Mouse (Mus musculus): ENCODE measurements around the gene Gpsm3. TPM values are rescaled to one million over a fixed set of nuclear protein-coding genes. Genes with fewer than 3 reads are reported as not detected.

Gene Gpsm3
- total and polyA plus RNA-seq, 3 experiments: 3.9 to 6.4 (median 5.2) TPM

DNA sequence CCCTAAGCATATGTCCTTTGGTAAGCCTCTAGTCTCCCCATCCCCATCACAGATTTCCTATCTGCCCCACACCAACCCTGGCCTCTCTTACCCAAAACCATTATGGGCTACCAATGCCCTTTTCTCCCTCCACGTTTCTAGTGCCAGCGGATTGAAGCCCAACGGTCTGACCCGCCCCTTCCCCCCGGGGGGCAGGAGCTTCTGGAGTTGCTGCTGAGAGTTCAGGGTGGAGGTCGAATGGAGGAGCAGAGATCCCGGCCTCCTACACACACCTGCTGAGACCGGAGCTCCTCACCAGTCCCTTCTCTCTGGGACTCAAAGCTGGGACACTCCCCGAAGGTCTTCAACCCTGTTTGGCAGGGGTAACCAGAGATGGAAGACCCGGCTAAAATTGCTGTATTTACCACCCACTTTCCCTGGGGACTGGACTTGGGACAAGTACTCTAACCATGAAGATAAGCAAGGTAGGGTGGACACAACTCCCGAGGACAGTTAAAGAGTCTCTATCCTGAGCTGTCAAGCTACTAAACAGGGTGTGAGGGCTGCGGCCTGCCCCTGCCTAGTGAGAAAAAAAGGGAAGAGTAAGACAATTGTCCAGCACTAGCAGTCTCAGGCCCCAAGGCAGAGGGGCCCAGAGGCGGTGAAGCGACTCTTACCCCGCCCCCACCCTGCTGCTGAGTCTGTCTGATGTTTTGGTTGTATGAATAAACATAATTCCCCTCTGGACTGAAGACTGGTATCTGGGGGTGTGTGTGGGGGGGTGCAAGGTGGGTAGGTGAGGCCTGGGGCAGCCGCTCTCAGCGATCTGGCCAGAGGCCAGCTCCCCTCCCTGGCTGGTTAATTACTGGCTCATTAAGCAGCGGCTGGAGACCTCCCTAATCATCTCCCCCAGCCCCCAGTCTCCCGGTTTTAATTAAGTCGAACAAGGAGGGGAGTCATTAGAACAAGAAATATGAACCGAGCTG is 1.7 kb downstream of the Gpsm3 start, which contains the start of gene Pbx2:
TSS of gene Pbx2 (plus strand) at position 238 of the 965 bp plus-strand sequence.
- peak; percentile 44 to 49 for DNase-seq
- WGBS: 10% methylated on average over 21 of the region's 21 CpGs
- H3K36me3 ChIP-seq (ENCODE audit: control insufficient read depth, insufficient read depth, low read length): no peaks in the 10 kb centered on the region
- peaks cover 20% of the 10 kb centered on the region for H3K4me1 ChIP-seq (ENCODE audit: control insufficient read depth, insufficient read depth, low read length)
- H3K27me3 ChIP-seq (ENCODE audit: control insufficient read depth, insufficient read depth, low read length): no peaks in the 10 kb centered on the region
- TF ChIP-seq EP300 (IDR thresholded peaks at IDR 0.05; ENCODE audit: insufficient read depth, low read depth, low read length) (no peak), CTCF (IDR thresholded peaks at IDR 0.05) (no peak), POLR2A (IDR thresholded peaks at IDR 0.05; ENCODE audit: insufficient read depth, low read depth, low read length) (no peak)
- intact Hi-C loops (cut with DNase I): loop anchor here (10.0 kb wide), 1 partner anchor 667 kb away; the partner anchor contains the start of gene Rgl2
- H3K27ac ChIP-seq: peak within 1 kb of the TSS; percentile 97
- H3K9ac ChIP-seq (ENCODE audit: low read depth, low read length): peak within 1 kb of the TSS; percentile 89
- H3K4me3 ChIP-seq: peak within 1 kb of the TSS; percentile 74
- no peaks in the 10 kb centered on the region for H3K79me2 ChIP-seq (replicated peaks; ENCODE audit: control insufficient read depth, insufficient read depth, low read length)

- WGBS: 4% methylated on average over 23 of the region's 35 CpGs
- Histone ChIP-seq H3K4me1 (ENCODE audit: control insufficient read depth, insufficient read depth, low read length) (peaks cover 17% of the 10 kb centered on the region), H3K27ac (peak overlapping the region; percentile 97), H3K9ac (ENCODE audit: low read depth, low read length) (peak overlapping the region; percentile 89), H3K27me3 (ENCODE audit: control insufficient read depth, insufficient read depth, low read length) (no peaks in the 10 kb centered on the region), H3K36me3 (ENCODE audit: control insufficient read depth, insufficient read depth, low read length) (no peaks in the 10 kb centered on the region), H3K79me2 (replicated peaks; ENCODE audit: control insufficient read depth, insufficient read depth, low read length) (no peaks in the 10 kb centered on the region), H3K4me3 (peak overlapping the region; percentile 74)
- TF ChIP-seq CTCF (IDR thresholded peaks at IDR 0.05) (no peak), EP300 (IDR thresholded peaks at IDR 0.05; ENCODE audit: insufficient read depth, low read depth, low read length) (0 out of 2 replicates have a peak, but pooled peaks have one; percentile 32), POLR2A (IDR thresholded peaks at IDR 0.05; ENCODE audit: insufficient read depth, low read depth, low read length) (peak; percentile 87)
- intact Hi-C loops (cut with DNase I): loop anchor here (10.0 kb wide), 1 partner anchor 667 kb away; the partner anchor contains the start of gene Rgl2
- peak; percentile 90 to 91 for DNase-seq
Observed at GRCm38 (mm10) chr17:34591994-34592375, 2.4 kb downstream of the Gpsm3 start.

DNA sequence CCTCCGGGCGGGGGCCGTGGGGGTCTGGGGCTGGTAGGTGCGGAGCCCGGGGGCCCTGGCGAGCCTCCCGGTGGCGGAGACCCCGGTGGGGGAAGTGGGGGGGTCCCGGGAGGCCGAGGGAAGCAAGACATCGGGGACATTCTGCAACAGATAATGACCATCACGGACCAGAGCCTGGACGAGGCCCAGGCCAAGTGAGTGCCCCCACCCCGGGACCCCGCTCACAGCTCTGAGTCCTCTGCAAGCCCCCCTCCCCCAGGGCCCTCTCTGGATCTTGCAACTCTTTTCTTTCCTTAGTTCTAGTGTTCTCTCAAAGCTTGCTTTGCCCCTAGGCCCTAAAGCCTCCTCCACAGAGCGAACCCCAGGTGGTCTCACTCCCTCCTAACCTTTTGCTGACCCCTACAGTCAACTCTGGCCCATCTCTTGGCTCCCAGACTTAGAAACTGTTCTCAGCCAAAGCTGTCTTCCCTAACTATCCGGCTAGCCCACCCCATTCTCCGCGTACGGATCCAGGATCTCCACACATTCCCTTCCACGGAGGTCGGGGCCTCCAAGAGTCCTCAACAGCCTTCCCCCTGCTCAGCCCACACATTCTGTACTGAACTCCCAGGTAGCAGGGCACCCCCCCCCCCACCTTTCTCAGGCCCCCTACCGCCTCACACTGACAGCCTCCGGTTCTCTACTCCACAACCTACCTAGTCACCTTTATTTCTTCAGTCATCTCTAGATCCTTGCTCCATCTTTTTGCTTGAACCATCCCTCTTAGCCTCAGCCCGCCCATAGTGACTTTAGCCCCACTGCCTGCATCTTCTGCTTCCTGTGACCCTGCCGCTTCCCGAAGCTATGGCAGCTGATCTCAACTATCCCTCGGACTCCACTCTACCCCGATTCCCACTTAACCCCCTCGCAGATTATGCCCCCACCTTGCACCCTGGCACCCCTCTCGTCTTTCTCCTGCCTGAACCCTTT is 3.3 kb downstream of the Gpsm3 start:
- intact Hi-C loops (cut with DNase I): loop anchor here (10.0 kb wide), 1 partner anchor 668 kb away; the partner anchor contains the start of gene Rgl2
- no peak for TF ChIP-seq CTCF (IDR thresholded peaks at IDR 0.05)
- TF ChIP-seq EP300 (IDR thresholded peaks at IDR 0.05; ENCODE audit: insufficient read depth, low read depth, low read length): no peak
- Histone ChIP-seq H3K27ac (peak overlapping the region; percentile 87), H3K79me2 (replicated peaks; ENCODE audit: control insufficient read depth, insufficient read depth, low read length) (no peaks in the 10 kb centered on the region), H3K27me3 (ENCODE audit: control insufficient read depth, insufficient read depth, low read length) (no peaks in the 10 kb centered on the region), H3K36me3 (ENCODE audit: control insufficient read depth, insufficient read depth, low read length) (no peaks in the 10 kb centered on the region), H3K9ac (ENCODE audit: low read depth, low read length) (peak overlapping the region; percentile 88), H3K4me1 (ENCODE audit: control insufficient read depth, insufficient read depth, low read length) (peaks cover 17% of the 10 kb centered on the region), H3K4me3 (peak overlapping the region; percentile 74)
- 6% methylated on average over 30 of the region's 32 CpGs for WGBS
- no peak for DNase-seq

- Histone ChIP-seq H3K79me2 (replicated peaks; ENCODE audit: control insufficient read depth, insufficient read depth, low read length) (no peaks in the 10 kb centered on the region), H3K27ac (no peak overlapping the region; the same call in 1 of the 2 replicates), H3K4me1 (ENCODE audit: control insufficient read depth, insufficient read depth, low read length) (peaks cover 12% of the 10 kb centered on the region), H3K9ac (ENCODE audit: low read depth, low read length) (peak overlapping the region; percentile 60; the same call in 1 of the 2 replicates), H3K4me3 (peak overlapping the region; percentile 74), H3K36me3 (ENCODE audit: control insufficient read depth, insufficient read depth, low read length) (no peaks in the 10 kb centered on the region), H3K27me3 (ENCODE audit: control insufficient read depth, insufficient read depth, low read length) (no peaks in the 10 kb centered on the region)
- intact Hi-C loops (cut with DNase I): loop anchor here (10.0 kb wide), 1 partner anchor 669 kb away; the partner anchor contains the start of gene Rgl2
- DNase-seq: peak; percentile 38 to 44
- 56% methylated on average over 34 of the region's 34 CpGs for WGBS
- TF ChIP-seq POLR2A (IDR thresholded peaks at IDR 0.05; ENCODE audit: insufficient read depth, low read depth, low read length) (no peak), CTCF (IDR thresholded peaks at IDR 0.05) (no peak), EP300 (IDR thresholded peaks at IDR 0.05; ENCODE audit: insufficient read depth, low read depth, low read length) (no peak)
Observed at GRCm38 (mm10) chr17:34593752-34594525, 4.3 kb downstream of the Gpsm3 start.

DNA sequence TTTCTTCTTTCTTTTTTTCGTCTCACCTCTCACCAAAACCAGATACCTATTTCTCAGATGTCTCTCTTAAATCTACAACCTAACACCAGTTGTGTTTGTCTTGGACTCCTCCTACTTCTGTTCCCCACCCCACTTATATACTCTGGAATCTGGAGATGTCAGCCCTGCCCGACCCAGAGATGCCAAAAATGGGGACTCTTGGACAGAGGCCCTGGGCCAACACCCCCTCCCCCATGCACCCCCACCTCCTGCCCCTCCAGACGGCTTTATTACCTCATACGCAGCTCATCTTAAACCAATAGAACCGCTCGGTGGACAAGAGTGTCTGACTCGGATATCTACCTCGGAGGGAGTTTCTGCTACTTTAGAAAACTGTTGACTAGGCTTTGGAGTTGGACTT is 6.5 kb downstream of the Gpsm3 start:
- intact Hi-C loops (cut with DNase I): loop anchor here (10.0 kb wide), 1 partner anchor 671 kb away; the partner anchor contains the start of gene Rgl2
- WGBS: 74% methylated on average over 8 of the region's 8 CpGs
- Histone ChIP-seq H3K4me1 (ENCODE audit: control insufficient read depth, insufficient read depth, low read length) (peaks cover 6% of the 10 kb centered on the region), H3K9ac (ENCODE audit: low read depth, low read length) (no peak overlapping the region), H3K27me3 (ENCODE audit: control insufficient read depth, insufficient read depth, low read length) (no peaks in the 10 kb centered on the region), H3K27ac (no peak overlapping the region), H3K36me3 (ENCODE audit: control insufficient read depth, insufficient read depth, low read length) (no peaks in the 10 kb centered on the region), H3K79me2 (replicated peaks; ENCODE audit: control insufficient read depth, insufficient read depth, low read length) (no peaks in the 10 kb centered on the region), H3K4me3 (no peak overlapping the region)
- no peak for DNase-seq
- no peak for TF ChIP-seq EP300 (IDR thresholded peaks at IDR 0.05; ENCODE audit: insufficient read depth, low read depth, low read length)
